Mouse (Mus musculus): ENCODE results near the gene Sgce. TPM values are rescaled to one million over a fixed set of nuclear protein-coding genes. Genes with fewer than 3 reads are reported as not detected.
A peak's percentile ranks its signal among the peaks of the same experiment; 100 is the strongest.

Sgce gene
- polyA plus RNA-seq, 1 experiment from 2014 or later: 52.7 TPM

DNA sequence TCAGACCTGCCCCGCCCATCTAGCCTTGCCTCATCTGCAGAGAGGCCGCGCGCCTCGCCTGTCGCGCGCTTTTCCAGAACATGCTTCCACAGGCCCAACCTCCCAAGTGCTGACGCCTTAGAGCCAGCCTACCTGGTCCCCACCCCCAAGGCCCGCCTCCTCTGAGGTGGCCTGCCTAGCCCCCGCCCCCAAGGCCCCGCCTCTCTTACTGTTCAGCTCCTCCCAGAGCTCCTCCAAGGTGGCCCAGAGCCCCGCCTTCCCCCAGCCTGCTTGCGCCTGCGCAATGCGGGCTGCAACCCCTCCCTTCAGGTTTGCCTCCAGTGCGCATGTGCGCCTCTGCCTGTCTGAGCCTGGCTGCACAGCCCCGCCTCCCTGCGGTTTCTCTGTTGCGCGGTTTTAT, 2.1 kb upstream of the Sgce start:
- ATAC-seq (ENCODE audit: insufficient number of reproducible peaks, insufficient read depth, low FRiP score, low read depth): peak; percentile 95
- H3K4me1 ChIP-seq (ENCODE audit: control insufficient read depth in 2 of 2, insufficient read depth in 2 of 2, low read length in 2 of 2): no peaks in the 10 kb centered on the region
- whole genome bisulfite sequencing: 57% methylated on average over 14 of the region's 22 CpGs
- peaks cover 19% of the 10 kb centered on the region for H3K9me3 ChIP-seq (ENCODE audit: control insufficient read depth, low read length)
- H3K27ac ChIP-seq (replicated peaks in 1 of 2; ENCODE audit: control insufficient read depth in 1 of 2, insufficient read depth in 1 of 2, low read depth in 2 of 2, low read length in 2 of 2): no peak overlapping the region
- H3K27me3 ChIP-seq (ENCODE audit: control insufficient read depth, insufficient read depth, low read length): no peaks in the 10 kb centered on the region
- no peaks in the 10 kb centered on the region for H3K36me3 ChIP-seq (ENCODE audit: control insufficient read depth, insufficient read depth, low read length)
- H3K4me2 ChIP-seq (ENCODE audit: low read length): peak overlapping the region; percentile 64
- peak overlapping the region; percentile 38 to 53; a peak in 2 of 4 replicates for H3K4me3 ChIP-seq (ENCODE audit: control insufficient read depth in 1 of 2, insufficient read depth in 1 of 2, low read depth in 1 of 2, low read length in 2 of 2)
- no peak overlapping the region for H3K9ac ChIP-seq (ENCODE audit: low read length)

DNA sequence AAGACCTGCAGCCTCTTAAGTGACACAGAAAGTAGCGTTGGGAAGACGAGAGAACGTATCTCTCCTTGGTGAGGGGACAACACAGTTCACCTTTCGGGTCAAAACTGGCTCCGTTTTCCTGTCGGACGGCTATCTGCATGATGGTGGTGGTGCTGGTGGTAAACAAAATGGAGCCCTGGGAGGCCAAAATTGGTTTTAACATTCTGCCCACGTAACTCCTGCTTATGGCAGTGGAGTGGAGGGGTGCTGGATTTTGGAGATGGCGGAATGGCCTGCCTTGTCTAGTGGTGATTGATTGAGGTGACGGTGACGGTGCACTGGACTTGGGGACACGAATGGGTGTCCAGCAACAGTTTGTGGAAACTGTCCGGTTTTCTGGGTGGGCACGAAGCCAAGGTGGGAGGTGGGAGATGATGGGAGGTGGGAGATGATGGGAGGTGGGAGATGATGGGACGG, 1.5 kb upstream of the Sgce start:
- 52% methylated on average over 15 of the region's 15 CpGs for WGBS

DNA sequence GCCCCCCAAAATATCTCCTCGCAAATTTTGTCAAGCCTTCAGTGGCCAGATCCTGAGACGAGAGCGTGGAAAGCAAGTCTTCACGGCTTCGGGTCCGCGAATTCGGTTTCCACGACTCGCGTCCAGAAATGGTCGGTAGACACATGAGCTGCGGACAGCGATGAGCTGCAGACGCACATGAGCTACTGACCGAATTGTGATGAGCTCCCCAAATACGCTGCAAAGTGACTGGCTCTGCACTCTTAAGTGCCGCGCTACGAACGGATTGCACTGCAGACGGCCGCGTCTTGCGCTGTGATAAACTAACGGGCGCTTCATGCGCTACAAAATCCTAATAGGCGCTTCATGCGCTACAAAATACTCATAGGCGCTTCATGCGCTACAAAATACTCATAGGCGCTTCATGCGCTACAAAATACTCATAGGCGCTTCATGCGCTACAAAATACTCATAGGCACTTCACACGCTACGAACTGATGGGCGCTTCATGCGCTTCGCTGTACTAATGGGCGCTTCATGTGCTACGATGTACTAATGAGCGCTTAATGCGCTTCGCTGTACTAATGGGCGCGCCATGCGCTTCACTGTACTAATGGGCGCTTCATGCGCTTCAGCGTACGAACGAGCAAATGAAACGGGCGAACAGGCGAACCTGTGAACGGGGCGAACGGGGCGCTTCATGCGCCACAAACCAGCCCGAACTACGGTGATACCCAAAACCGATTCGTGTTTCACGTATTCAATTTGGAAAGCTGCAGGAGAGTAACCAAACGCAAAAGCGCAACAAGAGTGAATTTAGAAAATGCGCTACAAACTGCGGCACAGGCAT, 884 bp upstream of the Sgce start:
- H3K4me3 ChIP-seq (ENCODE audit: control insufficient read depth in 1 of 2, insufficient read depth in 1 of 2, low read depth in 1 of 2, low read length in 2 of 2): peak overlapping the region; percentile 38 to 53
- no peaks in the 10 kb centered on the region for H3K4me1 ChIP-seq (ENCODE audit: control insufficient read depth in 2 of 2, insufficient read depth in 2 of 2, low read length in 2 of 2)
- no peaks in the 10 kb centered on the region for H3K27me3 ChIP-seq (ENCODE audit: control insufficient read depth, insufficient read depth, low read length)
- H3K36me3 ChIP-seq (ENCODE audit: control insufficient read depth, insufficient read depth, low read length): no peaks in the 10 kb centered on the region
- no peak overlapping the region; a peak in 1 of 4 replicates for H3K27ac ChIP-seq (replicated peaks in 1 of 2; ENCODE audit: control insufficient read depth in 1 of 2, insufficient read depth in 1 of 2, low read depth in 2 of 2, low read length in 2 of 2)
- H3K4me2 ChIP-seq (ENCODE audit: low read length): peak overlapping the region; percentile 64
- peak overlapping the region; percentile 56 for H3K9ac ChIP-seq (ENCODE audit: low read length)
- H3K9me3 ChIP-seq (ENCODE audit: control insufficient read depth, low read length): peaks cover 19% of the 10 kb centered on the region
- 55% methylated on average over 71 of the region's 71 CpGs for WGBS
- no peak for ATAC-seq (ENCODE audit: insufficient number of reproducible peaks, insufficient read depth, low FRiP score, low read depth)

More for the DNA sequence above, 1.5 kb upstream of the Sgce start:
- 0 out of 2 replicates have a peak overlapping the region, but pooled peaks have one; percentile 17 for H3K9ac ChIP-seq (ENCODE audit: low read length)
- ATAC-seq (ENCODE audit: insufficient number of reproducible peaks, insufficient read depth, low FRiP score, low read depth): no peak
- H3K36me3 ChIP-seq (ENCODE audit: control insufficient read depth, insufficient read depth, low read length): no peaks in the 10 kb centered on the region
- H3K4me2 ChIP-seq (ENCODE audit: low read length): peak overlapping the region; percentile 64
- H3K4me1 ChIP-seq (ENCODE audit: control insufficient read depth in 2 of 2, insufficient read depth in 2 of 2, low read length in 2 of 2): no peaks in the 10 kb centered on the region
- H3K4me3 ChIP-seq (ENCODE audit: control insufficient read depth in 1 of 2, insufficient read depth in 1 of 2, low read depth in 1 of 2, low read length in 2 of 2): peak overlapping the region; percentile 38 to 53
- H3K27me3 ChIP-seq (ENCODE audit: control insufficient read depth, insufficient read depth, low read length): no peaks in the 10 kb centered on the region
- peaks cover 19% of the 10 kb centered on the region for H3K9me3 ChIP-seq (ENCODE audit: control insufficient read depth, low read length)
- H3K27ac ChIP-seq (replicated peaks in 1 of 2; ENCODE audit: control insufficient read depth in 1 of 2, insufficient read depth in 1 of 2, low read depth in 2 of 2, low read length in 2 of 2): no peak overlapping the region

DNA sequence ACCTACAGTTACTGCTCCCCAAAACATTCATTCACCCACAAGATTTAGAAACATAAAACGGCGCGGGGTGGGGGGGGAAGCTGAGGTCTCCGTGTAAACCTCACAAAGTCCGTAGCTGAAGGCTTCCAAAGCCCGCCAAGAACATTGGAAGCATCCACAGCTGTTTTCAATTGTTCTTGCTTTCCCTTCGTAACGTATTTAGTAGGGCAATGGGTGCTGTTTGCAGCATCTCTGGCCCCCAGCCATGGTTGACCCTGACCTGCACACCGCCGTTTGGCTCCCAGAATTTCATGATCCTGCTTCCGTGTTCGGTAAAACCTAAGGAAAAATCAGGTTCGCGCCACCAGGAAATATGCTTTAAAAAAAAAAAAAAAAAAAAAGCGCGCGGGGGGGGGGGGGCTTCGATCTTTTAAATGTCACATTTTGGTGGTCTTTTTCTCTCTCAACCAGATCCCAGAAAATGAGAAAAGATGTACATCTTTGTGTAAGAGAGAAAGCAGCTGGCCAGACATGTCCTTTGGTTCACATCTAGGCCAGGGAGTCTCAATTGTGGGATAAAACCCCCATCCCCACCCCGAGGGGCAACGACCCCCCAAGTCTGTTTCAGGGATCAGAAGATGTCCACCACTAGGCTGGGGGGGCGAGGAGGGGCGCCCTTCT, 841 bp downstream of the Sgce start:
- H3K4me1 ChIP-seq (ENCODE audit: control insufficient read depth in 2 of 2, insufficient read depth in 2 of 2, low read length in 2 of 2): peaks cover 0 to under 1% of the 10 kb centered on the region in 2 experiments; a peak in 1 of 4 replicates
- WGBS: 52% methylated on average over 22 of the region's 22 CpGs

DNA sequence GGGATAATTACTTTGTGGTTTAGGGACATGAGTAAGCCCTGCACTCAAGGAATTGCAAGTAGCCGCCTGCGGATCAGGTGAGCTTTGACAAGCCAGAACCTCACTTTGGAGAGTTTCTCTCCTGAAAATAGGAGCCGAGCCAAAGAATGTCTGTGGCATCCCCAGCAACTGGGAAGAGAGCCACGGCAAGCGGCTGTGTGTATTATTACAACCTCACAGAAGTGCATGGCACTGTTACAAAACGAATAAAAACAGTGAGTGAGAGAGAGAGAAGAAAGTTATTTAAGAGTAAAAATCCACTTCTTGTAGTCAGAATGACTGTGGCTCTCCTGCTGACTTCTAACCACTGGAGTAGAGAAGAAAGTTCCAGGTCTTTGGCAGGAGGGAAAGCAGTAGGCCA, 6.5 kb downstream of the Sgce start:
- no peak for ATAC-seq (ENCODE audit: insufficient number of reproducible peaks, insufficient read depth, low FRiP score, low read depth)
- H3K4me1 ChIP-seq (ENCODE audit: control insufficient read depth in 2 of 2, insufficient read depth in 2 of 2, low read length in 2 of 2): peaks cover 13 to 28% of the 10 kb centered on the region in 2 experiments
- no peak overlapping the region for H3K9ac ChIP-seq (ENCODE audit: low read length)
- 4% methylated on average over 6 of the region's 6 CpGs for whole genome bisulfite sequencing
- 0 out of 2 replicates have a peak overlapping the region, but pooled peaks have one; percentile 17 for H3K4me2 ChIP-seq (ENCODE audit: low read length)
- H3K4me3 ChIP-seq (ENCODE audit: control insufficient read depth in 1 of 2, insufficient read depth in 1 of 2, low read depth in 1 of 2, low read length in 2 of 2): no peak overlapping the region
- peak overlapping the region in 1 of 2 experiments; percentile 42; a peak in 1 of 4 replicates for H3K27ac ChIP-seq (replicated peaks in 1 of 2; ENCODE audit: control insufficient read depth in 1 of 2, insufficient read depth in 1 of 2, low read depth in 2 of 2, low read length in 2 of 2)
- no peaks in the 10 kb centered on the region for H3K27me3 ChIP-seq (ENCODE audit: control insufficient read depth, insufficient read depth, low read length)
- no peaks in the 10 kb centered on the region for H3K36me3 ChIP-seq (ENCODE audit: control insufficient read depth, insufficient read depth, low read length)
- H3K9me3 ChIP-seq (ENCODE audit: control insufficient read depth, low read length): no peaks in the 10 kb centered on the region

More for the DNA sequence above, 841 bp downstream of the Sgce start:
- peak overlapping the region; percentile 53 to 81 for H3K4me3 ChIP-seq (ENCODE audit: control insufficient read depth in 1 of 2, insufficient read depth in 1 of 2, low read depth in 1 of 2, low read length in 2 of 2)
- H3K36me3 ChIP-seq (ENCODE audit: control insufficient read depth, insufficient read depth, low read length): no peaks in the 10 kb centered on the region
- peak overlapping the region; percentile 64 for H3K4me2 ChIP-seq (ENCODE audit: low read length)
- H3K9ac ChIP-seq (ENCODE audit: low read length): peak overlapping the region; percentile 82
- peak overlapping the region; percentile 61 to 68; a peak in 3 of 4 replicates for H3K27ac ChIP-seq (replicated peaks in 1 of 2; ENCODE audit: control insufficient read depth in 1 of 2, insufficient read depth in 1 of 2, low read depth in 2 of 2, low read length in 2 of 2)
- peaks cover 19% of the 10 kb centered on the region for H3K9me3 ChIP-seq (ENCODE audit: control insufficient read depth, low read length)
- H3K27me3 ChIP-seq (ENCODE audit: control insufficient read depth, insufficient read depth, low read length): no peaks in the 10 kb centered on the region
- ATAC-seq (ENCODE audit: insufficient number of reproducible peaks, insufficient read depth, low FRiP score, low read depth): no peak

DNA sequence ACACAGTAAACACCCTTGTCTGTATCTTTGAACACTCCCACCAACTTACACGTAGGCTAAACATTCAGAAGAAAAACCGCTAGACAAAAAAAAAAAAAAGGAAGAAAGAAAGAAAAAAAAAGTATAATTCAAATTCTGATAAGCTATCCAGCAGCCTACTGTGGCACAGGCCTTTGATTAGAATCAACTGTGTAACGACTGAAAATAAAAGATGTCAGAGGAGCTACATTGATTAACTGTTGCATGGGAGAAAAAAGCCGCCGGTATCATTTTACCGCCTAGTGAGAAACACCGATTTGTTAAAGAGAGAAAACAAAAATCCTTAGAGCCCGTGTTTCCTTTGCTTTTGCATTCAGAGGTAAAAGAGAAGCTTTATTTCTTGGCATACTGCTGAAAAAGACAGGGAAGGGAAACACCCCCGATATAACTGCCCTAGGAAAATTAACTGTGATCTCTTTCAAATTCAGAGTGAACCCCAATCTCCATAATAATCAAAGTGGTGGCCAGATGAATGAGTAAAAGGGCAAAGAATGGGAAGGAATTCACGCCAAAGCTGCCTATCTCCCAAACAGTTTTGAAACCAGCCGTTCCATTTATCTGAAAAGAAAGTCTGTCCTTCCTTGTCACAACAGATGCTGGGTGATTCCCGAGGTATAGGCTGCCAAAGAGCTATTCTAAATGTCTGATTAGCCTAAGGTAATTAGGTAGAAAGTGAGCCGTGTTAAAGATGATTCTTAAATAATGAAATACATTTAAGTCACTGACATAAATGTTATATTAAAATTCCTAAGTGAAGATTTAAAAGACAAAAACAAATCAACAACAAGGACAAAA, 7.3 kb downstream of the Sgce start:
- H3K4me1 ChIP-seq (ENCODE audit: control insufficient read depth in 2 of 2, insufficient read depth in 2 of 2, low read length in 2 of 2): peaks cover 13 to 28% of the 10 kb centered on the region in 2 experiments
- no peaks in the 10 kb centered on the region for H3K9me3 ChIP-seq (ENCODE audit: control insufficient read depth, low read length)
- no peak overlapping the region for H3K4me2 ChIP-seq (ENCODE audit: low read length)
- H3K27ac ChIP-seq (replicated peaks in 1 of 2; ENCODE audit: control insufficient read depth in 1 of 2, insufficient read depth in 1 of 2, low read depth in 2 of 2, low read length in 2 of 2): no peak overlapping the region
- no peak overlapping the region for H3K9ac ChIP-seq (ENCODE audit: low read length)
- H3K27me3 ChIP-seq (ENCODE audit: control insufficient read depth, insufficient read depth, low read length): no peaks in the 10 kb centered on the region
- H3K4me3 ChIP-seq (ENCODE audit: control insufficient read depth in 1 of 2, insufficient read depth in 1 of 2, low read depth in 1 of 2, low read length in 2 of 2): no peak overlapping the region
- WGBS: 39% methylated on average over 13 of the region's 13 CpGs
- ATAC-seq (ENCODE audit: insufficient number of reproducible peaks, insufficient read depth, low FRiP score, low read depth): no peak
- no peaks in the 10 kb centered on the region for H3K36me3 ChIP-seq (ENCODE audit: control insufficient read depth, insufficient read depth, low read length)

DNA sequence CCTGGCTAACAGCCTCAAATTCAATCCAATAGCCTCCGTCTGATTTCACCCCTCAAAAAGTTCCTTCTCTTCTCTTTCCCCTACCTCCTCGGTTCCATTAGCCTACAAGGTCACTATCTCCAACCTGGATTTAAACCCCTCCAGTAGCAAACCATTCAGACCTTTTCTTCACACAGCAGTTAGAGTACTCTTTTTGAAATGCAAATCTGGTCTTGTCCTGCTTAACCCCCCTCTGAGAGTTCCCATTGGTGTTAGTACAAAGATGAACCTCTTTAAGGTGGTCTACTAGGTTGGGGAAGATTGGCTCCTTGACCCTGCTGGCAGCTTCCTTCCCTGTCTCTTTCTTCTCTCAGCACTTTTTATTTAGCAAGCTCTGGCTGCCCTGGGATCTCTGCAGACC, 8.3 kb downstream of the Sgce start:
- Histone ChIP-seq H3K9ac (ENCODE audit: low read length) (no peak overlapping the region), H3K27ac (replicated peaks in 1 of 2; ENCODE audit: control insufficient read depth in 1 of 2, insufficient read depth in 1 of 2, low read depth in 2 of 2, low read length in 2 of 2) (no peak overlapping the region), H3K4me1 (ENCODE audit: control insufficient read depth in 2 of 2, insufficient read depth in 2 of 2, low read length in 2 of 2) (peaks cover 13 to 28% of the 10 kb centered on the region in 2 experiments), H3K4me2 (ENCODE audit: low read length) (no peak overlapping the region), H3K4me3 (ENCODE audit: control insufficient read depth in 1 of 2, insufficient read depth in 1 of 2, low read depth in 1 of 2, low read length in 2 of 2) (no peak overlapping the region), H3K27me3 (ENCODE audit: control insufficient read depth, insufficient read depth, low read length) (no peaks in the 10 kb centered on the region), H3K9me3 (ENCODE audit: control insufficient read depth, low read length) (no peaks in the 10 kb centered on the region), H3K36me3 (ENCODE audit: control insufficient read depth, insufficient read depth, low read length) (no peaks in the 10 kb centered on the region)
- WGBS: 55% methylated on average over 2 of the region's 2 CpGs
- ATAC-seq (ENCODE audit: insufficient number of reproducible peaks, insufficient read depth, low FRiP score, low read depth): no peak
